Mouse (Mus musculus) bone marrow, adult 2 months (tissue): ENCODE results near the gene Acr.

ENCODE experiments used
- CTCF ChIP-seq: fragments of 200-500 bp; IDR thresholded peaks from 2 replicates; pipeline ENCODE4 v1.5.1; 2011; ENCODE audit warnings: low read length, control low read depth; ENCODE audit not compliant: control insufficient read depth, insufficient read depth
- POLR2A ChIP-seq: fragments of 200-500 bp; IDR thresholded peaks from 2 replicates; pipeline ENCODE4 v1.6.1; 2011; ENCODE audit warnings: low read depth, mild to moderate bottlenecking, control low read depth, low read length, borderline replicate concordance; ENCODE audit not compliant: control insufficient read depth

DNA sequence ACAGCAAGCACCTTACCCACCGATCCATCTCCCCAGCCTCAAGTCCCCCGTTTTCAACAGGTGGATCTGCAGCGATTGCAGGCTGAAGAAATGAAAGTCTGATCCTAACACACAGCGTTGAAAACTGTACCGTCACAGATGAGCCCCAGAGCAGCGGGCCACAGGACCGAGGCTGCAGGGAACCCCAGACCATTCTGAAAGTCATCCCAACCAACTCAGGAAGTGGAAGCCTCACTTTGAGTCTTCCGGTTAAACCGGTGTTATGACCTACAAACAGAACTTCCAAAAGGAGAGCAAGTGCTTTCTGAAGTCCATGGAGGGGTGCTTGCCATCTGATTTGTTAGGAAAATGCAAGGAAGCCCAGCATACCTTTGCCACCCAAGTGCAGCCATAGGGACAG is 39.8 kb downstream of the Acr start:
- TF ChIP-seq POLR2A (no peak), CTCF (no peak)
